Mouse (Mus musculus): ENCODE data around the gene E2f7. TPM values are rescaled to one million over a fixed set of nuclear protein-coding genes. Genes with fewer than 3 reads are reported as not detected.

The E2f7 gene
- 1.0 TPM for total RNA-seq (2023)

DNA sequence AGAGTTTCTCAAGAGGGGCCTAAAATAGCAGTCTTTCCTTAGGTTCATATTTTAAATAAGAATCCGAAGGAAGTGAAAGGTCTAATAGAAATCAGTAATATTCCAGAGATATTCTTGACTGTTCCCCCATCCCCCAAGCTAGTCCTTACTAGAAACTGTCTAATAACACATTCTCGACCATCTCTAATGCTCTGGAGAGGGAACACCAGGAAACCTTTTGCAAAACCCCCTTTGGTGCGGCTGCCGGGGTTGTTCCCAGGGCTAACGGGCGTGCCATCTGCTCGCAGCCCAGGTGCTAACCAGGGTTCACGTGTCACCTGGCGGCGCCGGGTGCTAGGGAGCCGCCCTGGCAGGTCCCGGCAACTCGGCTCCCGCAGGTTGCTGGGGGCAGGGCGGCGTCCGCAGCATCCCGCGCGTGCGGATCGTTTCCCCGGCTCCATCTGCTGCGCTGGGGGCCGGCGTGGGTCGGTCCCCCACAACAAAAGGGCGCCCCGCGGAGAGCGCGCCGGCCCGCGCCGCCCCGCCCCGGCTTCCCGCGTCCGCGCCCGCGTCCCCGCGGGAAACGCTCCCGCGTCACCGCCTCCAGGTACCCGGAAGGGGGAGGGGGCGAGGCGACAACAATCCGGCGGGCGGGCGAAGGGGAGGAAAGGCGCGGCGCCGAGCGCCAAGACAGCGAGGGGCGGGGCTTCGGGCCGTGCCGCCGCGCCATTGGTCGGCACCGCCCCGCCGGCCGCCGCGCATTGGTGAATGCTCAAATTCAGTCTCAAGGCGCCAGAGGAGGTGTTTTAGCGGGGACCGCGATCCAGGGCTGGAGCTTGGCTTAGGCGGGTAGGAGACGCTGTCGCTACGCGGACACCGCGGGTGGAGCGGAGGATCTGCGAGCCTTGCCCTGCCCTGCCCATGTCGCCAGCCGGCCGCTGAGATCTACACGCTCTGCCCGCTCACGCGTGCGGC lies at the start of gene E2f7:
Gene E2f7 (plus strand): TSS at position 754 of the 954 bp plus-strand sequence.

Other genes starting within 250 kb of the E2f7 start
- 1.2 TPM for gene Csrp2, start 174.3 kb downstream of the E2f7 start, total RNA-seq (2023)

Measured in CD8-positive naive resting alpha-beta T cell, adult 57 days (primary cell).